Mouse (Mus musculus): ENCODE measurements around the gene Psmc3. TPM values are rescaled to one million over a fixed set of nuclear protein-coding genes. Genes with fewer than 3 reads are reported as not detected.

Gene Psmc3
- polyA plus RNA-seq, 1 experiment from 2014 or later: 378 TPM

GRCm38 (mm10) chr2:91086392-91087237, 32.8 kb downstream of the Psmc3 start:
- no peaks in the 10 kb centered on the region for H3K27me3 ChIP-seq (replicated peaks; ENCODE audit: low read depth, poor library complexity, severe bottlenecking)
- no peak overlapping the region for H3K4me3 ChIP-seq
- peaks cover 23% of the 10 kb centered on the region for H3K4me1 ChIP-seq
- no peak for DNase-seq (ENCODE audit: low spot score)
- H3K36me3 ChIP-seq (replicated peaks): no peaks in the 10 kb centered on the region
- H3K27ac ChIP-seq (replicated peaks): peak overlapping the region; percentile 4; the same call in 1 of the 2 replicates
- 70% methylated on average over 9 of the region's 9 CpGs for WGBS
- no peaks in the 10 kb centered on the region for H3K9me3 ChIP-seq

- H3K27ac ChIP-seq (replicated peaks): no peak overlapping the region
- WGBS: 90% methylated on average over 9 of the region's 9 CpGs
- H3K36me3 ChIP-seq (replicated peaks): no peaks in the 10 kb centered on the region
- DNase-seq (ENCODE audit: low spot score): no peak
- no peak overlapping the region for H3K4me3 ChIP-seq
- H3K9me3 ChIP-seq: no peaks in the 10 kb centered on the region
- no peaks in the 10 kb centered on the region for H3K27me3 ChIP-seq (replicated peaks; ENCODE audit: low read depth, poor library complexity, severe bottlenecking)
- H3K4me1 ChIP-seq: peaks cover 23% of the 10 kb centered on the region
These were observed 33.6 kb downstream of the Psmc3 start for GRCm38 (mm10) chr2:91087453-91087852.

GRCm38 (mm10) chr2:91088987-91089386, 35.2 kb downstream of the Psmc3 start:
- no peak overlapping the region for H3K4me3 ChIP-seq
- H3K9me3 ChIP-seq: no peaks in the 10 kb centered on the region
- no peak for DNase-seq (ENCODE audit: low spot score)
- no peak overlapping the region for H3K27ac ChIP-seq (replicated peaks)
- peaks cover 16% of the 10 kb centered on the region for H3K4me1 ChIP-seq
- no peaks in the 10 kb centered on the region for H3K36me3 ChIP-seq (replicated peaks)
- 85% methylated on average over 9 of the region's 9 CpGs for WGBS
- H3K27me3 ChIP-seq (replicated peaks; ENCODE audit: low read depth, poor library complexity, severe bottlenecking): no peaks in the 10 kb centered on the region

GRCm38 (mm10) chr2:91090208-91090607, 36.4 kb downstream of the Psmc3 start:
- H3K4me1 ChIP-seq: peaks cover 7% of the 10 kb centered on the region

GRCm38 (mm10) chr2:91090827-91091226, 37.0 kb downstream of the Psmc3 start:
- Histone ChIP-seq H3K4me1 (peaks cover 7% of the 10 kb centered on the region), H3K36me3 (replicated peaks) (no peaks in the 10 kb centered on the region), H3K27me3 (replicated peaks; ENCODE audit: low read depth, poor library complexity, severe bottlenecking) (no peaks in the 10 kb centered on the region), H3K9me3 (no peaks in the 10 kb centered on the region), H3K4me3 (no peak overlapping the region), H3K27ac (replicated peaks) (no peak overlapping the region)
- DNase-seq (ENCODE audit: low spot score): no peak
- whole genome bisulfite sequencing: 80% methylated on average over 6 of the region's 6 CpGs

More at GRCm38 (mm10) chr2:91090208-91090607, 36.4 kb downstream of the Psmc3 start:
- H3K36me3 ChIP-seq (replicated peaks): no peaks in the 10 kb centered on the region
- DNase-seq (ENCODE audit: low spot score): no peak
- no peak overlapping the region for H3K27ac ChIP-seq (replicated peaks)
- no peaks in the 10 kb centered on the region for H3K9me3 ChIP-seq
- H3K4me3 ChIP-seq: no peak overlapping the region
- 82% methylated on average over 6 of the region's 6 CpGs for WGBS
- no peaks in the 10 kb centered on the region for H3K27me3 ChIP-seq (replicated peaks; ENCODE audit: low read depth, poor library complexity, severe bottlenecking)

- DNase-seq (ENCODE audit: low spot score): no peak
These were observed 42.7 kb downstream of the Psmc3 start for GRCm38 (mm10) chr2:91096524-91096923.

GRCm38 (mm10) chr2:91097015-91097414, 43.2 kb downstream of the Psmc3 start:
- H3K4me3 ChIP-seq: no peak overlapping the region
- H3K36me3 ChIP-seq (replicated peaks): no peaks in the 10 kb centered on the region
- DNase-seq (ENCODE audit: low spot score): no peak
- 83% methylated on average over 10 of the region's 10 CpGs for WGBS
- H3K27me3 ChIP-seq (replicated peaks; ENCODE audit: low read depth, poor library complexity, severe bottlenecking): no peaks in the 10 kb centered on the region
- no peak overlapping the region for H3K27ac ChIP-seq (replicated peaks)
- H3K9me3 ChIP-seq: no peaks in the 10 kb centered on the region
- peaks cover 4% of the 10 kb centered on the region; the same call in 1 of the 2 replicates for H3K4me1 ChIP-seq

More at GRCm38 (mm10) chr2:91096524-91096923, 42.7 kb downstream of the Psmc3 start:
- Histone ChIP-seq H3K4me3 (no peak overlapping the region), H3K27ac (replicated peaks) (no peak overlapping the region), H3K27me3 (replicated peaks; ENCODE audit: low read depth, poor library complexity, severe bottlenecking) (no peaks in the 10 kb centered on the region), H3K9me3 (no peaks in the 10 kb centered on the region), H3K4me1 (peaks cover 4% of the 10 kb centered on the region; the same call in 1 of the 2 replicates), H3K36me3 (replicated peaks) (no peaks in the 10 kb centered on the region)
- WGBS: 69% methylated on average over 14 of the region's 14 CpGs

- no peak for DNase-seq (ENCODE audit: low spot score)
- Histone ChIP-seq H3K36me3 (replicated peaks) (no peaks in the 10 kb centered on the region), H3K27me3 (replicated peaks; ENCODE audit: low read depth, poor library complexity, severe bottlenecking) (no peaks in the 10 kb centered on the region), H3K4me1 (peaks cover 4% of the 10 kb centered on the region; the same call in 1 of the 2 replicates), H3K27ac (replicated peaks) (no peak overlapping the region), H3K4me3 (no peak overlapping the region), H3K9me3 (no peaks in the 10 kb centered on the region)
- WGBS: 83% methylated on average over 2 of the region's 2 CpGs
These were observed 44.3 kb downstream of the Psmc3 start for GRCm38 (mm10) chr2:91098156-91098555.

- Histone ChIP-seq H3K36me3 (replicated peaks) (no peaks in the 10 kb centered on the region), H3K9me3 (no peaks in the 10 kb centered on the region), H3K4me3 (no peak overlapping the region), H3K27ac (replicated peaks) (no peak overlapping the region), H3K4me1 (peaks cover 4% of the 10 kb centered on the region; the same call in 1 of the 2 replicates), H3K27me3 (replicated peaks; ENCODE audit: low read depth, poor library complexity, severe bottlenecking) (no peaks in the 10 kb centered on the region)
- 16% methylated on average over 7 of the region's 7 CpGs for WGBS
- DNase-seq (ENCODE audit: low spot score): peak; percentile 90
These were observed 47.4 kb downstream of the Psmc3 start for GRCm38 (mm10) chr2:91101124-91101740.

- Histone ChIP-seq H3K4me3 (no peak overlapping the region), H3K4me1 (no peaks in the 10 kb centered on the region; the same call in 1 of the 2 replicates), H3K9me3 (no peaks in the 10 kb centered on the region), H3K27me3 (replicated peaks; ENCODE audit: low read depth, poor library complexity, severe bottlenecking) (no peaks in the 10 kb centered on the region), H3K27ac (replicated peaks) (no peak overlapping the region), H3K36me3 (replicated peaks) (no peaks in the 10 kb centered on the region)
- 83% methylated on average over 3 of the region's 3 CpGs for WGBS
- no peak for DNase-seq (ENCODE audit: low spot score)
These were observed 54.3 kb downstream of the Psmc3 start for GRCm38 (mm10) chr2:91108156-91108555.

GRCm38 (mm10) chr2:91109241-91109640, 55.4 kb downstream of the Psmc3 start:
- H3K4me1 ChIP-seq: no peaks in the 10 kb centered on the region; the same call in 1 of the 2 replicates
- peaks cover 4% of the 10 kb centered on the region; the same call in 1 of the 2 replicates for H3K27me3 ChIP-seq (replicated peaks; ENCODE audit: low read depth, poor library complexity, severe bottlenecking)
- H3K27ac ChIP-seq (replicated peaks): no peak overlapping the region
- no peak for DNase-seq (ENCODE audit: low spot score)
- H3K4me3 ChIP-seq: no peak overlapping the region
- H3K36me3 ChIP-seq (replicated peaks): no peaks in the 10 kb centered on the region
- no peaks in the 10 kb centered on the region for H3K9me3 ChIP-seq
- WGBS: 85% methylated on average over 5 of the region's 5 CpGs

GRCm38 (mm10) chr2:91109807-91110385, 56.1 kb downstream of the Psmc3 start:
- Histone ChIP-seq H3K36me3 (replicated peaks) (no peaks in the 10 kb centered on the region), H3K27ac (replicated peaks) (no peak overlapping the region), H3K4me1 (peaks cover 1% of the 10 kb centered on the region; the same call in 1 of the 2 replicates), H3K4me3 (no peak overlapping the region), H3K9me3 (no peaks in the 10 kb centered on the region), H3K27me3 (replicated peaks; ENCODE audit: low read depth, poor library complexity, severe bottlenecking) (peaks cover 8% of the 10 kb centered on the region; the same call in 1 of the 2 replicates)
- DNase-seq (ENCODE audit: low spot score): no peak
- WGBS: 91% methylated on average over 5 of the region's 5 CpGs
